Mouse (Mus musculus): ENCODE measurements around the gene Ndrg4.

DNA sequence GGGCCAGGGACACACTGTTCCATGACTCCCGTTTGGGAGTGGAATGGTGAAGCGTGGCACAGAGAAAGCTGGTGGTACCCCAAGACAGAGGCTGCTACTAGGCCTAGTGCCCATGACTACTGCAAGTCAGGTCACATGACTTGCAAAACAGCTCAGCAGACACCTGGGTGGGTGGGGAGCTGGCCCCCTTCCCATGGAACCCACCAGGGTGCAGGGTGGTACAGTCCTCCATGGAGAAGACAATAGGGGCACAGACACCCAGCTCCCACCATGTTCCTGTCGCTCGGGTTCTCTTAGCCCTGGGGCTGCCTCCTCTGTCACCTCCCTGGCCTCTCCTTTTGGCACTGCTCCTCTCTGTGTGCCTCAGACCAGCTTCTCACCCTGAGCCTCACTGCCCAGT is 25.0 kb downstream of the Ndrg4 start:
- no peak for TF ChIP-seq CTCF (IDR thresholded peaks at IDR 0.05; ENCODE audit: extremely low read depth, insufficient read depth, insufficient read length, insufficient replicate concordance)
- no peak for TF ChIP-seq POLR2A (IDR thresholded peaks at IDR 0.05; ENCODE audit: low read depth, low read length)
